Mouse (Mus musculus) brain, embryonic 14.5 days (tissue): ENCODE measurements around the gene Ddb2.

Experiments used
- CTCF ChIP-seq: fragments of 200-500 bp; IDR thresholded peaks from 2 replicates; pipeline ENCODE4 v1.5.1; 2012; ENCODE audit warnings: inconsistent platforms, mild to moderate bottlenecking, moderate library complexity, borderline replicate concordance; ENCODE audit not compliant: insufficient read depth, insufficient read length; ENCODE audit errors: extremely low read depth
- POLR2A ChIP-seq: fragments of 200-500 bp; IDR thresholded peaks from 2 replicates; pipeline ENCODE4 v1.6.1; 2012; ENCODE audit warnings: mild to moderate bottlenecking, inconsistent platforms, borderline replicate concordance; ENCODE audit not compliant: poor library complexity, insufficient read depth, insufficient read length, severe bottlenecking; ENCODE audit errors: extremely low read depth

DNA sequence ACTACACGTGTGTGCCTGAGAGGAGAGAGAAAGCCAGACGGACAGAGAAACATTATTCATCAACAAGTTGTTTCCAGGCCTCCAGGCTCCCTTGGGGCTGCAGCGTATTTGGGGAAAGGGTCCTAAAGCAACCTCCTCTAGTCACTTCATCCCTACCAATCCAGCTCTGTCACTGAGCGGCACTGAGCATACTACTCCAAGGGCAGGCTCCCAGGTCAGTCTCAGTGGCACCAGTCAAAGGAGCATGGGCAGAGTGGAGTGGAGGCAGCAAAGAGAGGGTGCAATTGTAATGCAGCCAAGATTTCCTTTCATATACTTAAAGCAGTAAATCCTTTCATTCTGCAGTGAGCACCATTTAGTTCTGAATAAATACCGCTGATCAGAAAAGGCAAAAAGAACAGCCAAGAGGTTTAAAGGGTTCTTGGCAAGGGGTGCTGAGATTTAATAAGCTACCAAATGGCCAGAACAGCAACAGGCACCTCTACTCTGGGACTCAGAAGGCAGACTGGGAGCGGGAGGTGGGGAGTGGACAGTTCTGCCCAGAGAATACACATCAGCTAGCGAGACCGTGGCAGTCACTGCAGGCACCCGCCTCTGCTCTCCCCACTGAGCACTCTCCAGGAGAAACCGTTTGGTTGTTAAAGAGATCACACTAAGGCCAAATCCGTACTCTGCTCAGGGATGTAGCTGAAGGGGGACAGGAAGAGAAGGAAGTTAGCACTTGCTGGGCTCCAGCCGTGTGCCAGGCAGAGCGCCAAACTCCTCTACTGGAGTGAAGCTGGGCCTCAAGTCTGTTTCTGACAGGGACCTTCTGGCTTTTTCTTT lies 47.8 kb upstream of the Ddb2 start:
- TF ChIP-seq CTCF (no peak), POLR2A (no peak)
